Mouse (Mus musculus) neural tube, embryonic 15.5 days (tissue): ENCODE data around the gene Zfp39. TPM values are rescaled to one million over a fixed set of nuclear protein-coding genes. Genes with fewer than 3 reads are reported as not detected.
A peak's percentile ranks its signal among the peaks of the same experiment; 100 is the strongest.

Experiments used
- ATAC-seq: fragments of 200-750 bp; cut with Nextera tagmentation; 2 replicates; pipeline ENCODE4 v1.8.0; 2017; ENCODE audit warnings: mild to moderate bottlenecking, moderate TSS enrichment, moderate library complexity; ENCODE audit not compliant: low FRiP score
- H3K27ac ChIP-seq: fragments of 300-500 bp; sonication (generic); replicated peaks from 2 replicates; pipeline ENCODE4 v1.5.1; 2015; ENCODE audit warnings: mild to moderate bottlenecking, inconsistent platforms
- H3K27me3 ChIP-seq: fragments of 300-500 bp; sonication (generic); replicated peaks from 2 replicates; pipeline ENCODE4 v1.6.1; 2015; ENCODE audit warnings: inconsistent platforms
- H3K36me3 ChIP-seq: fragments of 300-500 bp; sonication (generic); 2 replicates; pipeline ENCODE4 v1.6.1; 2015; ENCODE audit warnings: inconsistent platforms
- H3K4me1 ChIP-seq: fragments of 300-500 bp; sonication (generic); 2 replicates; pipeline ENCODE4 v1.6.1; 2015; ENCODE audit warnings: inconsistent platforms
- H3K4me2 ChIP-seq: fragments of 300-500 bp; sonication (generic); 2 replicates; pipeline ENCODE4 v1.6.1; 2015; ENCODE audit warnings: inconsistent platforms, mild to moderate bottlenecking, moderate library complexity
- H3K4me3 ChIP-seq: fragments of 300-500 bp; sonication (generic); replicated peaks from 2 replicates; pipeline ENCODE4 v1.5.1; 2015; ENCODE audit warnings: mild to moderate bottlenecking, inconsistent platforms
- H3K9ac ChIP-seq: fragments of 300-500 bp; sonication (generic); replicated peaks from 2 replicates; pipeline ENCODE4 v1.6.1; 2015; ENCODE audit warnings: mild to moderate bottlenecking, inconsistent platforms
- H3K9me3 ChIP-seq: fragments of 300-500 bp; sonication (generic); replicated peaks from 2 replicates; pipeline ENCODE4 v1.6.1; 2016; ENCODE audit warnings: inconsistent platforms
- WGBS: fragments of 180-500 bp; shearing (Covaris S2); methylation state at CpG from one replicate; pipeline ENCODE4 v1.1.7; 2015; ENCODE audit warnings: mixed read lengths; 5-methylcytosine and 5-hydroxymethylcytosine counted together
- polyA plus RNA-seq: library from polyadenylated mRNA; unstranded; fragments of >200 nt; fragmentation: Nextera tagmentation; extraction: Ambion mirVana; gene quantifications from 2 replicates; pipeline ENCODE4 v1.2.1, GENCODE M21; 2015

Zfp39 gene
- polyA plus RNA-seq, 1 experiment from 2014 or later = 6.6 TPM

- Histone ChIP-seq H3K9me3 (no peaks in the 10 kb centered on the region), H3K27ac (peak within 1 kb of the TSS; percentile 92), H3K4me3 (peak within 1 kb of the TSS; percentile 63), H3K27me3 (no peaks in the 10 kb centered on the region), H3K4me2 (peak within 1 kb of the TSS; percentile 75), H3K4me1 (peaks cover 38% of the 10 kb centered on the region), H3K36me3 (peaks cover 31% of the 10 kb centered on the region), H3K9ac (peak within 1 kb of the TSS; percentile 99)
- under 1% methylated on average over 95 of the region's 95 CpGs for WGBS
- ATAC-seq = peak; percentile 94
Measured at GRCm38 (mm10) chr11:58938322-58939087, 34.5 kb upstream of the Zfp39 start, which contains the start of gene Rnf187. TSS of gene Rnf187 (minus strand) at chr11:58938916.

GRCm38 (mm10) chr11:58937909-58938308 is 33.9 kb upstream of the Zfp39 start:
- H3K9ac ChIP-seq = peak overlapping the region; percentile 99
- H3K4me2 ChIP-seq = peak overlapping the region; percentile 75
- peaks cover 37% of the 10 kb centered on the region for H3K36me3 ChIP-seq
- H3K4me3 ChIP-seq = peak overlapping the region; percentile 63
- WGBS = under 1% methylated on average over 13 of the region's 13 CpGs
- H3K27me3 ChIP-seq = no peaks in the 10 kb centered on the region
- ATAC-seq = no peak
- no peaks in the 10 kb centered on the region for H3K9me3 ChIP-seq
- H3K4me1 ChIP-seq = peaks cover 35% of the 10 kb centered on the region
- peak overlapping the region; percentile 92 for H3K27ac ChIP-seq

- H3K9me3 ChIP-seq = no peaks in the 10 kb centered on the region
- no peak overlapping the region for H3K9ac ChIP-seq
- H3K27me3 ChIP-seq = no peaks in the 10 kb centered on the region
- H3K27ac ChIP-seq = no peak overlapping the region
- H3K4me3 ChIP-seq = no peak overlapping the region
- no peak overlapping the region for H3K4me2 ChIP-seq
- H3K4me1 ChIP-seq = peaks cover 21% of the 10 kb centered on the region
- peaks cover 52% of the 10 kb centered on the region for H3K36me3 ChIP-seq
- 72% methylated on average over 4 of the region's 4 CpGs for WGBS
- ATAC-seq = no peak
Measured at GRCm38 (mm10) chr11:58931576-58931975, 27.6 kb upstream of the Zfp39 start.

- 93% methylated on average over 3 of the region's 3 CpGs for WGBS
- Histone ChIP-seq H3K9me3 (no peaks in the 10 kb centered on the region), H3K4me2 (no peak overlapping the region), H3K27me3 (no peaks in the 10 kb centered on the region), H3K36me3 (peaks cover 40% of the 10 kb centered on the region), H3K27ac (no peak overlapping the region), H3K4me3 (no peak overlapping the region), H3K4me1 (peaks cover 10% of the 10 kb centered on the region; the same call in 1 of the 2 replicates), H3K9ac (no peak overlapping the region)
- no peak for ATAC-seq
Measured at GRCm38 (mm10) chr11:58930254-58930653, 26.2 kb upstream of the Zfp39 start.

GRCm38 (mm10) chr11:58929641-58930040 is 25.6 kb upstream of the Zfp39 start:
- Histone ChIP-seq H3K9ac (no peak overlapping the region), H3K9me3 (no peaks in the 10 kb centered on the region), H3K4me3 (no peak overlapping the region), H3K27ac (no peak overlapping the region), H3K27me3 (no peaks in the 10 kb centered on the region), H3K4me1 (peaks cover 7% of the 10 kb centered on the region; the same call in 1 of the 2 replicates), H3K4me2 (no peak overlapping the region), H3K36me3 (peaks cover 37% of the 10 kb centered on the region)
- WGBS = 58% methylated on average over 3 of the region's 3 CpGs
- ATAC-seq = no peak

GRCm38 (mm10) chr11:58929055-58929454 is 25.0 kb upstream of the Zfp39 start:
- Histone ChIP-seq H3K9me3 (no peaks in the 10 kb centered on the region), H3K4me1 (peaks cover 7% of the 10 kb centered on the region; the same call in 1 of the 2 replicates), H3K27ac (no peak overlapping the region), H3K36me3 (peaks cover 31% of the 10 kb centered on the region), H3K4me2 (no peak overlapping the region), H3K9ac (no peak overlapping the region), H3K27me3 (no peaks in the 10 kb centered on the region), H3K4me3 (no peak overlapping the region)
- no peak for ATAC-seq
- WGBS = 82% methylated on average over 3 of the region's 4 CpGs

- Histone ChIP-seq H3K27me3 (no peaks in the 10 kb centered on the region), H3K36me3 (peaks cover 21% of the 10 kb centered on the region), H3K27ac (peak overlapping the region; percentile 58), H3K9me3 (no peaks in the 10 kb centered on the region), H3K4me3 (0 out of 2 replicates have a peak overlapping the region, but pooled peaks have one; percentile 9), H3K4me1 (peaks cover 7% of the 10 kb centered on the region; the same call in 1 of the 2 replicates), H3K9ac (0 out of 2 replicates have a peak overlapping the region, but pooled peaks have one; percentile 20), H3K4me2 (peak overlapping the region; percentile 39)
- ATAC-seq = peak; percentile 76; the same call in 1 of the 2 replicates
- WGBS = 37% methylated on average over 20 of the region's 20 CpGs
Measured at GRCm38 (mm10) chr11:58927790-58928651, 24.0 kb upstream of the Zfp39 start.

- Histone ChIP-seq H3K36me3 (peaks cover 11% of the 10 kb centered on the region), H3K4me3 (no peak overlapping the region), H3K9ac (no peak overlapping the region), H3K27ac (no peak overlapping the region), H3K27me3 (no peaks in the 10 kb centered on the region), H3K4me1 (peaks cover 7% of the 10 kb centered on the region; the same call in 1 of the 2 replicates), H3K9me3 (no peaks in the 10 kb centered on the region), H3K4me2 (no peak overlapping the region)
- 81% methylated on average over 2 of the region's 2 CpGs for WGBS
- no peak for ATAC-seq
Measured at GRCm38 (mm10) chr11:58927053-58927452, 23.0 kb upstream of the Zfp39 start.

GRCm38 (mm10) chr11:58926651-58927050 is 22.6 kb upstream of the Zfp39 start:
- no peak overlapping the region for H3K27ac ChIP-seq
- WGBS = 97% methylated on average over 2 of the region's 3 CpGs

GRCm38 (mm10) chr11:58922420-58922819 is 18.4 kb upstream of the Zfp39 start:
- Histone ChIP-seq H3K36me3 (no peaks in the 10 kb centered on the region), H3K4me3 (no peak overlapping the region), H3K4me1 (no peaks in the 10 kb centered on the region), H3K27me3 (no peaks in the 10 kb centered on the region), H3K27ac (no peak overlapping the region), H3K4me2 (no peak overlapping the region), H3K9ac (no peak overlapping the region), H3K9me3 (no peaks in the 10 kb centered on the region)
- WGBS = 85% methylated on average over 9 of the region's 9 CpGs
- ATAC-seq = no peak

More at GRCm38 (mm10) chr11:58926651-58927050, 22.6 kb upstream of the Zfp39 start:
- H3K4me2 ChIP-seq = no peak overlapping the region
- H3K36me3 ChIP-seq = peaks cover 7% of the 10 kb centered on the region
- H3K9ac ChIP-seq = no peak overlapping the region
- peaks cover 7% of the 10 kb centered on the region; the same call in 1 of the 2 replicates for H3K4me1 ChIP-seq
- H3K27me3 ChIP-seq = no peaks in the 10 kb centered on the region
- no peak overlapping the region for H3K4me3 ChIP-seq
- no peaks in the 10 kb centered on the region for H3K9me3 ChIP-seq
- no peak for ATAC-seq

GRCm38 (mm10) chr11:58918759-58919158 is 14.7 kb upstream of the Zfp39 start:
- Histone ChIP-seq H3K9me3 (no peaks in the 10 kb centered on the region), H3K36me3 (no peaks in the 10 kb centered on the region), H3K4me1 (0 out of 2 replicates have a peak, but pooled peaks cover 6% of the 10 kb centered on the region), H3K4me3 (no peak overlapping the region), H3K27ac (no peak overlapping the region), H3K4me2 (no peak overlapping the region), H3K9ac (no peak overlapping the region), H3K27me3 (no peaks in the 10 kb centered on the region)
- whole genome bisulfite sequencing = 78% methylated on average over 5 of the region's 5 CpGs
- no peak for ATAC-seq
